Mouse (Mus musculus): ENCODE results near the gene Plcd3. TPM values are rescaled to one million over a fixed set of nuclear protein-coding genes. Genes with fewer than 3 reads are reported as not detected.

The Plcd3 gene
- polyA plus RNA-seq, 1 experiment, result not detected

DNA sequence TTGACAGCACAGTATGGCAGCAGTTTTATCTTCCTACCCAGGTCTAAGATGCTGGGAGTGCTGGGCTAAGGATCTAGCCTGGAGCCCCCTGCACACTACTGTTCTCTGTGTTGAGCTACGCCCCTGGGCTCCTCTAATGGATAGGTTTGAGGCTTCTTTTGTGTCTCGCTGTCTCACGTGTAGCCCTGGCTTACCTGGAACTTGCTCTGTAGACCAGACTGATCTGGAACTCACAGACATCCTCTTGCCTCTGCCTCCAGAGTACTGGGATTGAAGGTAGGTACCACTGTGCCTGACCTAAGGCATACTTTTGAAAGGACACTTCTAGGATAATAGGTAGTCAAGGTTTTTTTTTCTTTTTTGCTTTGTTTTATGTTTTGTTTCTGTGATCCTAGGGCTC lies 57.5 kb downstream of the Plcd3 start:
- H3K4me3 ChIP-seq (ENCODE audit: insufficient read depth, low read depth, low read length), result no peak overlapping the region
- TF ChIP-seq CTCF (IDR thresholded peaks at IDR 0.05; ENCODE audit: insufficient read depth, low read depth, low read length) (no peak), POLR2A (IDR thresholded peaks at IDR 0.05; ENCODE audit: insufficient read depth, low read depth, low read length) (no peak)
- H3K27ac ChIP-seq (ENCODE audit: insufficient read depth, low read depth, low read length), result no peak overlapping the region
- H3K4me1 ChIP-seq (ENCODE audit: control insufficient read depth, insufficient read depth, low read length), result peaks cover 29% of the 10 kb centered on the region
- WGBS, result 90% methylated on average over 3 of the region's 3 CpGs

GRCm38 (mm10) chr11:103042828-103043227 lies 58.6 kb downstream of the Plcd3 start:
- 14% methylated on average over 4 of the region's 4 CpGs for WGBS
- Histone ChIP-seq H3K4me3 (ENCODE audit: insufficient read depth, low read depth, low read length) (no peak overlapping the region), H3K27ac (ENCODE audit: insufficient read depth, low read depth, low read length) (peak overlapping the region; percentile 93), H3K4me1 (ENCODE audit: control insufficient read depth, insufficient read depth, low read length) (peaks cover 34% of the 10 kb centered on the region)
- no peak for TF ChIP-seq POLR2A (IDR thresholded peaks at IDR 0.05; ENCODE audit: insufficient read depth, low read depth, low read length)
- no peak for TF ChIP-seq CTCF (IDR thresholded peaks at IDR 0.05; ENCODE audit: insufficient read depth, low read depth, low read length)

- TF ChIP-seq CTCF (IDR thresholded peaks at IDR 0.05; ENCODE audit: insufficient read depth, low read depth, low read length), result no peak
- TF ChIP-seq POLR2A (IDR thresholded peaks at IDR 0.05; ENCODE audit: insufficient read depth, low read depth, low read length), result no peak
- Histone ChIP-seq H3K27ac (ENCODE audit: insufficient read depth, low read depth, low read length) (peak overlapping the region; percentile 94), H3K4me1 (ENCODE audit: control insufficient read depth, insufficient read depth, low read length) (peaks cover 53% of the 10 kb centered on the region), H3K4me3 (ENCODE audit: insufficient read depth, low read depth, low read length) (no peak overlapping the region)
- WGBS, result 36% methylated on average over 6 of the region's 6 CpGs
Measured at GRCm38 (mm10) chr11:103038037-103038436, 63.4 kb downstream of the Plcd3 start.

DNA sequence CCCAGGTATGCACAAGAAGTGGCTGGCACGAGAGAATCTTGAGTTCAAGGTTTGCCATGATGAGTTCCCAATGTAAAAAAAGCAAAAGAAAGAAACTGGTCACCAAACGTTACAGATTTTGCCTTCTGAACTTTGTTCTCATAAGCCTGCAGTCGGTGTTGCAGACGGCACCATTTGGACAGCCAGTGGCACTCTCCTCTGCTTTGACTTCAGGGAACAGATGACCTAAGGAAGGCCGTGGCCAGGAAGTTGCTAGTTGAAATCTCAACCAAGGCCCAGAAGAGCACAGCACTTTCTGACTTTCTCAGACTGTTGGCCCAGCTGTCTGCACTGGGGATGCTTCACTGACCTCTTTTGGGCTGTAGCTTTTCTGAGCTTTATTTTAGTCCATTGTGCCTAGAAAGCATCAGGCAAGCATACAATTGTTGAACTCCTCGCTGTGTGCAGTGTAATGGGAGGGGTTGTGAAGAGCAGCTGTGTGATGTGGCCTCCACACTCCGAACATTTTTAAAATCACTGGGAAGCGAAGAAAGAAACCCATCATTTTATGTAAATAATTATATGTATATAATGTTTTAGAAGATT lies 64.5 kb downstream of the Plcd3 start:
- TF ChIP-seq CTCF (IDR thresholded peaks at IDR 0.05; ENCODE audit: insufficient read depth, low read depth, low read length), result no peak
- no peak for TF ChIP-seq POLR2A (IDR thresholded peaks at IDR 0.05; ENCODE audit: insufficient read depth, low read depth, low read length)
- 39% methylated on average over 8 of the region's 8 CpGs for WGBS
- H3K27ac ChIP-seq (ENCODE audit: insufficient read depth, low read depth, low read length), result peak overlapping the region; percentile 90

DNA sequence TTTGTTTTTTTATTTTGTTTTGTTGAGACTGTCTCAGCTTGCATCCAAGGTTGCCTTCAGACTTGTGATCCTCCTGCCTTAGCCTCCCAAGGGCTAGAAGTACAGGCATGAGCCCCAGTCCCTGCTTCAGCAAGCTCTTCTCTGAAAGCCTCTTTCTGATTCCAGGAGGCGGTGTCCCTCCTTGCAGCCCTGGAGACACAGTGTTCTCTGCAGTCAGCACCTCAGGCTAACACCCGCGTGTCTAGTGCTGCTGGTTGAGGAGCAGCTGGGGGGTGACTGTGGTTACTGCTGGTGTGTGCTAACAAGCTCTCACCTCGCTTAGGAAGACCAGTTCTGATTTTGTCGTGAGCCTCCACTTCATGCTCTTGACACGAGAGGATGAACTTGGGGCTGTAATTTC lies 66.5 kb downstream of the Plcd3 start:
- peak overlapping the region; percentile 60 for H3K27ac ChIP-seq (ENCODE audit: insufficient read depth, low read depth, low read length)
- TF ChIP-seq POLR2A (IDR thresholded peaks at IDR 0.05; ENCODE audit: insufficient read depth, low read depth, low read length) (no peak), CTCF (IDR thresholded peaks at IDR 0.05; ENCODE audit: insufficient read depth, low read depth, low read length) (no peak)
- WGBS, result 35% methylated on average over 6 of the region's 6 CpGs
- H3K4me1 ChIP-seq (ENCODE audit: control insufficient read depth, insufficient read depth, low read length), result peaks cover 48% of the 10 kb centered on the region
- no peak overlapping the region for H3K4me3 ChIP-seq (ENCODE audit: insufficient read depth, low read depth, low read length)

More for the DNA sequence above, 64.5 kb downstream of the Plcd3 start:
- Histone ChIP-seq H3K4me3 (ENCODE audit: insufficient read depth, low read depth, low read length) (no peak overlapping the region), H3K4me1 (ENCODE audit: control insufficient read depth, insufficient read depth, low read length) (peaks cover 52% of the 10 kb centered on the region)

DNA sequence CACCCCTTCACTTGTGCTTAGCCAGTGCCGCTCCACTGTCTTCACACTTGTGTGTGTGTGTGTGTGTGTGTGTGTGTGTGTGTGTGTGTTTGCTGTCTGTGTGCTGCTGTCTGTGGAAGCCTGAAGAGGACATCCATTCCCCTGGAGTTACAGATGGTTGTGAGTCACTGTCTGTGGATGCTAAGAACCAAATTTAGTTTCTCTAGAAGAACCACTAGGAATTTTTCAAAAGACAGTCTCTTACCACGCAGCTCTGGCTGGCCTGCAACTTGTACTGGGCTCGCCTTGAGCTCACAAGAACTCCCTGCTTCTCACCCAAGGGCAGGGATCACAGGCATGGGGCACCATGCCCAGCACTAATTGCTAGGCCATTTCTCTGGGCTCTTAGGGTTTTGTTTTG lies 68.4 kb downstream of the Plcd3 start:
- WGBS, result 16% methylated on average over 3 of the region's 3 CpGs
- TF ChIP-seq CTCF (IDR thresholded peaks at IDR 0.05; ENCODE audit: insufficient read depth, low read depth, low read length) (no peak), POLR2A (IDR thresholded peaks at IDR 0.05; ENCODE audit: insufficient read depth, low read depth, low read length) (no peak)
- Histone ChIP-seq H3K4me3 (ENCODE audit: insufficient read depth, low read depth, low read length) (no peak overlapping the region), H3K4me1 (ENCODE audit: control insufficient read depth, insufficient read depth, low read length) (peaks cover 44% of the 10 kb centered on the region), H3K27ac (ENCODE audit: insufficient read depth, low read depth, low read length) (peak overlapping the region; percentile 89)

- TF ChIP-seq POLR2A (IDR thresholded peaks at IDR 0.05; ENCODE audit: insufficient read depth, low read depth, low read length), result peak; percentile 54; the same call in 1 of the 2 replicates
- TF ChIP-seq CTCF (IDR thresholded peaks at IDR 0.05; ENCODE audit: insufficient read depth, low read depth, low read length), result no peak
Measured at GRCm38 (mm10) chr11:103028176-103028891, 73.1 kb downstream of the Plcd3 start, which contains the start of the genes Nmt1 and Dcakd. Gene Nmt1, plus strand, starts transcription at chr11:103028190. Gene Dcakd, minus strand, starts transcription at chr11:103028333.

GRCm38 (mm10) chr11:103027570-103028175 lies 73.8 kb downstream of the Plcd3 start:
- WGBS, result 8% methylated on average over 8 of the region's 8 CpGs

More at GRCm38 (mm10) chr11:103028176-103028891, 73.1 kb downstream of the Plcd3 start, which contains the start of the genes Nmt1 and Dcakd:
- WGBS, result under 1% methylated on average over 36 of the region's 36 CpGs
- Histone ChIP-seq H3K4me3 (ENCODE audit: insufficient read depth, low read depth, low read length) (peak within 1 kb of the TSS; percentile 75), H3K4me1 (ENCODE audit: control insufficient read depth, insufficient read depth, low read length) (peaks cover 16% of the 10 kb centered on the region), H3K27ac (ENCODE audit: insufficient read depth, low read depth, low read length) (peak within 1 kb of the TSS; percentile 88)

GRCm38 (mm10) chr11:103026901-103027300 lies 74.6 kb downstream of the Plcd3 start:
- TF ChIP-seq POLR2A (IDR thresholded peaks at IDR 0.05; ENCODE audit: insufficient read depth, low read depth, low read length) (no peak), CTCF (IDR thresholded peaks at IDR 0.05; ENCODE audit: insufficient read depth, low read depth, low read length) (no peak)
- 58% methylated on average over 3 of the region's 3 CpGs for WGBS
- H3K27ac ChIP-seq (ENCODE audit: insufficient read depth, low read depth, low read length), result peak overlapping the region; percentile 67; the same call in 1 of the 2 replicates
- H3K4me3 ChIP-seq (ENCODE audit: insufficient read depth, low read depth, low read length), result no peak overlapping the region
- peaks cover 4% of the 10 kb centered on the region for H3K4me1 ChIP-seq (ENCODE audit: control insufficient read depth, insufficient read depth, low read length)

More at GRCm38 (mm10) chr11:103027570-103028175, 73.8 kb downstream of the Plcd3 start:
- Histone ChIP-seq H3K27ac (ENCODE audit: insufficient read depth, low read depth, low read length) (peak overlapping the region; percentile 84), H3K4me1 (ENCODE audit: control insufficient read depth, insufficient read depth, low read length) (peaks cover 9% of the 10 kb centered on the region), H3K4me3 (ENCODE audit: insufficient read depth, low read depth, low read length) (peak overlapping the region; percentile 59)
- no peak for TF ChIP-seq CTCF (IDR thresholded peaks at IDR 0.05; ENCODE audit: insufficient read depth, low read depth, low read length)
- TF ChIP-seq POLR2A (IDR thresholded peaks at IDR 0.05; ENCODE audit: insufficient read depth, low read depth, low read length), result no peak
